Mouse (Mus musculus) hindbrain, embryonic 12.5 days (tissue): ENCODE data around the gene Atf6. TPM values are rescaled to one million over a fixed set of nuclear protein-coding genes. Genes with fewer than 3 reads are reported as not detected.
A peak's percentile ranks its signal among the peaks of the same experiment; 100 is the strongest.

Source experiments
- ATAC-seq: fragments of 200-750 bp; cut with Nextera tagmentation; 2 replicates; pipeline ENCODE4 v1.8.0; 2017; ENCODE audit warnings: moderate TSS enrichment; ENCODE audit not compliant: low FRiP score
- H3K27ac ChIP-seq: fragments of 300-500 bp; sonication (generic); 2 replicates; pipeline ENCODE4 v1.5.1; 2016; ENCODE audit warnings: mild to moderate bottlenecking
- H3K27me3 ChIP-seq: fragments of 300-500 bp; sonication (generic); 2 replicates; pipeline ENCODE4 v1.6.1; 2016; ENCODE audit warnings: mild to moderate bottlenecking
- H3K36me3 ChIP-seq: fragments of 300-500 bp; sonication (generic); 2 replicates; pipeline ENCODE4 v1.6.1; 2016; ENCODE audit warnings: mild to moderate bottlenecking
- H3K4me1 ChIP-seq: fragments of 300-500 bp; sonication (generic); 2 replicates; pipeline ENCODE4 v1.6.1; 2016
- H3K4me2 ChIP-seq: fragments of 300-500 bp; sonication (generic); replicated peaks from 2 replicates; pipeline ENCODE4 v1.6.1; 2016; ENCODE audit warnings: mild to moderate bottlenecking
- H3K4me3 ChIP-seq: fragments of 300-500 bp; sonication (generic); 2 replicates; pipeline ENCODE4 v1.5.1; 2016; ENCODE audit warnings: mild to moderate bottlenecking
- H3K9ac ChIP-seq: fragments of 300-500 bp; sonication (generic); 2 replicates; pipeline ENCODE4 v1.6.1; 2016; ENCODE audit warnings: mild to moderate bottlenecking, moderate library complexity
- H3K9me3 ChIP-seq: fragments of 300-500 bp; sonication (generic); replicated peaks from 2 replicates; pipeline ENCODE4 v1.6.1; 2016; ENCODE audit warnings: mild to moderate bottlenecking
- WGBS: fragments of 180-500 bp; shearing (Covaris S2); methylation state at CpG from one replicate; pipeline ENCODE4 v1.1.7; 2016; 5-methylcytosine and 5-hydroxymethylcytosine counted together
- polyA plus RNA-seq: library from polyadenylated mRNA; unstranded; fragments of >200 nt; fragmentation: Nextera tagmentation; extraction: Ambion mirVana; gene quantifications from 2 replicates; pipeline ENCODE4 v1.2.1, GENCODE M21; 2016

Gene Atf6
- polyA plus RNA-seq, 1 experiment from 2014 or later = 10.3 TPM

DNA sequence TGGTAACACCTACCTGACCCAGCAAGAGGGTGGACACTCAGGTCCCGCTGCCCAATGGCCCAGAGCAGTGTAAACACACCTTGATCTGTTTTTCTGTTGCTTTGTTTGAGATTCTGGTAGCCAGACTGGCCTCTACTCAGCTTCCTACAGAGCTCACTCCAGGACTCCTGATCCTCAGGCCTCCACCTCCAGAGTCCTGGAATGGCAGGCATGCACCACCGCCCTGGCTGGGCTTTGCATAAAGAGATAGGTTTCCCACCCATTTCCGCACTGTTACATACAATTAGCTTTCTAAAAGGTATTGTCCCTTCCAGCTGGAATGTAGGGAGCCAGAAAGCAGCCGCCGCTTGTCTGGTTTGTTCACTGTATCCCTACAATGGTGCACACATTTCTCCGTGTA is 3.8 kb upstream of the Atf6 start:
- no peaks in the 10 kb centered on the region for H3K9me3 ChIP-seq
- H3K4me2 ChIP-seq = no peak overlapping the region
- H3K27me3 ChIP-seq = no peaks in the 10 kb centered on the region
- peaks cover 6% of the 10 kb centered on the region for H3K4me1 ChIP-seq
- H3K27ac ChIP-seq = no peak overlapping the region
- no peak overlapping the region for H3K4me3 ChIP-seq
- H3K9ac ChIP-seq = no peak overlapping the region
- peaks cover 19% of the 10 kb centered on the region for H3K36me3 ChIP-seq
- ATAC-seq = no peak
- WGBS = 93% methylated on average over 6 of the region's 6 CpGs

DNA sequence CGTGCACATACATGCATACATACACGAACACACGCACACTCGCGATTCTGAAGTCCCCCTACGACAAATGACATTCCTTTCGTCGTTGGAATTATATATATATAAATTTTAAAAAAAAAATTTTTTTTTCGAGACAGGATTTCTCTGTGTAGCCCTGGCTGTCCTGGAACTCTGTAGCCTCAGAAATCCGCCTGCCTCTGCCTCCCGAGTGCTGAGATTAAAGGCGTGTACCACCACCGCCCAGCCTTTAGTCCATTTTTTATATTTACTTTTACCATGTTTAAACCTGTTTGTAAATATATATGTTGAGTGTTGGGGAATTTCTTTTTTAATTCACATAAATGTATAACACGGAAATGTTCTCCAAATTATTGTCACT is 1.3 kb upstream of the Atf6 start:
- Histone ChIP-seq H3K9ac (peak overlapping the region; percentile 56), H3K9me3 (no peaks in the 10 kb centered on the region), H3K4me1 (peaks cover 6% of the 10 kb centered on the region), H3K4me3 (peak overlapping the region; percentile 85), H3K36me3 (peaks cover 9% of the 10 kb centered on the region; the same call in 1 of the 2 replicates), H3K27me3 (no peaks in the 10 kb centered on the region), H3K27ac (no peak overlapping the region), H3K4me2 (peak overlapping the region; percentile 90)
- ATAC-seq = no peak
- 17% methylated on average over 14 of the region's 14 CpGs for WGBS

DNA sequence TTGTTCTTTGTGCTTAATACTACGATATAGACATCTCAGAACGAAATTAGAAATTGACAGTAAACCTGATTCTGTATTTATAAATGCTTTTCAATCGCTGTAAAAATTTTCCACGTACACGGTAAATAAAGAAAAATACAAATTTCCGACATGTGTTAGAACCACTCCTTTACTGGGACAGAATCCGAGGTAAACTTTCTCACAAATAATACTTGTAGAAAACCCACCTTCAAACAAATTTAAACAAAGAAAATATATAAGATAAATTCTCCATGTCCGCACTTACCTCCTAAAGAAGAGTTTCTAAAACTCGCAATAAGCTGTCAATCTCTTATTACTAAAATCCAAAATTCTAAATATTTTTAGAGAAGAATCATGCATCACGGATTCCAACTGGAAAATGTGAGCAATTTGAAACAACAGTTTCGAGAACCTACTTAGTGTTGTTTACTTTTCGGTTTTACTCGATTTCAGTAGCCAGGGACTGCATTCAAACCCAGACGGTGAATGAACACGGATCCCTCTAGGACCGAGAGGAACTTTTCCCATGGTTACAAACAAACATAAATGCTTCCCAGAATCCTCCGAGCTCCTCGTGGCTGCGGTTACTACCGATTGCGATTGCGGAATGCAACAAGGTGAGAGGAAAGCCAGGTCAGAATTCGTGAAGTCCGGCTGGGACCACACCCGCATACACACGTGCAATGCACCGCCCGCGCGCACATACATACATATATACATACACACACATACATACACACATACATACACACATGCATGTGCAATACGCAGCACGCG is 735 bp upstream of the Atf6 start:
- WGBS = under 1% methylated on average over 33 of the region's 33 CpGs
- Histone ChIP-seq H3K9me3 (no peaks in the 10 kb centered on the region), H3K4me3 (peak overlapping the region; percentile 85), H3K9ac (peak overlapping the region; percentile 81), H3K27me3 (no peaks in the 10 kb centered on the region), H3K4me2 (peak overlapping the region; percentile 90), H3K36me3 (peaks cover 9% of the 10 kb centered on the region; the same call in 1 of the 2 replicates), H3K27ac (no peak overlapping the region), H3K4me1 (peaks cover 6% of the 10 kb centered on the region)
- ATAC-seq = peak; percentile 86

DNA sequence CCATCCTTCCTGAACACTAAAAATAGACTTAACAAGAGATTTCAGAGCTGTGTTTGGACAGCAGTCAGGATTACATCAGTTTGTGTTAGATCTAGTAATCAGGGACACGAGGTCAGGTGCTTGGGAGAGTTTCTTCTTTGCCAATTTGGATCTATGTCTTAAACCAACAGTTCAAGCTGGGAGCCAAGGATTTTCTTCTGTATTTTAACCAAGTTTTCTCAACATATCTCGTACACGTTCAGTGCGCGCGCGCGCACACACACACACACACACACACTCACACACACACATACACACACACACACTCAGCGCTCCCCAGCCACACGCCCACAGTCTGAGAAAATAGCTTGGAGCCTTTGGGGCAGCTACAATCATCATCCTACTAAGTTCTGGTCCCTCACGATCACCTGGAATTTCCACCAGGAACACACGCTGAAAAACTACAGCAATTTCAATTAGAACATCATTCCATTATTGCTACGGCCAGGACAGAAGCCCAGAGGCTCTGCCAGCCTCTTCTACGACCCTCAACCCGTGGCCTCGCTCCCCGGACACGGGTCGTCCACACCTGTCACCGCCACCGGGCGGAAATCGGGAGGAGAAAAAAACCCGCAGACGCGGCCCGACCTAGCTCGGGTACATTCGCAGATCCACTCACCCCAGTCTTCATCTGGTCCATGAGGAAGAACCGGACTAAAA is 430 bp downstream of the Atf6 start:
- Histone ChIP-seq H3K4me3 (peak overlapping the region; percentile 85), H3K36me3 (peaks cover 7% of the 10 kb centered on the region; the same call in 1 of the 2 replicates), H3K9ac (peak overlapping the region; percentile 81), H3K4me2 (peak overlapping the region; percentile 90), H3K27ac (peak overlapping the region; percentile 76), H3K27me3 (no peaks in the 10 kb centered on the region), H3K9me3 (no peaks in the 10 kb centered on the region), H3K4me1 (peaks cover 6% of the 10 kb centered on the region)
- WGBS = 4% methylated on average over 30 of the region's 30 CpGs
- ATAC-seq = peak; percentile 70

DNA sequence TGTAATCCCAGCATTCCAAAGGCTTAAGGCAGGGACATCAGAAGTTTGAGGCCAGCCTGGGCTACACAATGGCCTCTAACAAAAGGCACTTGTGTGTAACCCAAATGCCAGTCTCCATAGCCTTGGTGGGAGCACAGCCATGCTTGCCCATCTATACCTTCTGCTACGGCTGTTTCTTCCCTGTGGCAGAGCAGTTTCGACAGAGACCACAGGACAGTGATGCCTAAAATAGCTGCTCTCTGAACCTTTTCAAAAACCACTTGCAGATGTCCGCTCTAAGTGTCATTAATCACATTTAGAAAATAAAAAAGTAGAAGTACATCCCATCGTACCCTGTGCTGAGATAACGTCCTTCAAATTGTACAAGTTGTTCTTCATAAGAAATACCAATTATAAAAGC is 2.2 kb downstream of the Atf6 start:
- Histone ChIP-seq H3K27me3 (no peaks in the 10 kb centered on the region), H3K4me3 (no peak overlapping the region), H3K9ac (no peak overlapping the region), H3K4me1 (peaks cover 6% of the 10 kb centered on the region), H3K9me3 (no peaks in the 10 kb centered on the region), H3K36me3 (no peaks in the 10 kb centered on the region), H3K27ac (no peak overlapping the region), H3K4me2 (no peak overlapping the region)
- 89% methylated on average over 5 of the region's 5 CpGs for WGBS
- no peak for ATAC-seq

DNA sequence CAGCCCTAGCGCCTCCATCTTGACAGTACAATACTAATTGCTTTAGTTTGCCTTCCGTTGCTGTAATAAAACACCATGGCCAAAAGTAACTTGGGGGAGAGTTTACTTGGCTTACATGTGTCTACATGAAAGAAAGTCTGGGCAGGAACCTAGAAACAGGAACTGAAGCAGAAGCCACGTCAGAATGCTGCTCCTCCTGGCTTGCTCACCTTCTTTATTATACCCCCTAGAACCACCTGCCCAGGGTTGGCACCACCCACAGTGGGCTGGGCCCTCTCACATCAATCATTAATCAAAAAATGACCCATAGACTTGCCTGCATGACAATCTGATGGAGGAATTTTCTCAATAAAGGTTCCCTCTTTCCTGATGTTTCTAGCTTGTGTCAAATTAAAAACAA is 2.8 kb downstream of the Atf6 start:
- no peaks in the 10 kb centered on the region for H3K27me3 ChIP-seq
- ATAC-seq = no peak
- no peak overlapping the region for H3K4me3 ChIP-seq
- 90% methylated on average over 3 of the region's 3 CpGs for WGBS
- no peaks in the 10 kb centered on the region for H3K36me3 ChIP-seq
- no peaks in the 10 kb centered on the region for H3K9me3 ChIP-seq
- H3K9ac ChIP-seq = no peak overlapping the region
- no peak overlapping the region for H3K27ac ChIP-seq
- H3K4me2 ChIP-seq = no peak overlapping the region
- H3K4me1 ChIP-seq = peaks cover 6% of the 10 kb centered on the region

DNA sequence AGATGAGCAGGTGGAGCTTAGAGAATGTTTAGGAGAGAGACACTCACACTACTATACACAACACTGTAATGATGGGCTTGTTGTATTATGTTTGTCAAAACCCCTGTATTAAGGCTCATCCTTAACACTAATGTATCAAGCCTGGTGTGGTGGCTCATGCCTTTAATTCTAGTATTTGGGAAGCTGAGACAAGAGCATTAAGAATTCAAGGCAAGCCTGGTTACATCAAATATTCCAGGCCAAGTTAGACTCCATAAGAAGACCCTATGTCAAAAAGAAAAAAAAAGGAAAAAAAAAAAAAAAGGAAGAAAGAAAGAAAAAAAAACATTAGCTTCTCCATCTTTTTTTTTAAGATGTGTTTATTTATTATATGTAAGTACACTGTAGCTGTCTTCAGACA is 3.3 kb downstream of the Atf6 start:
- Histone ChIP-seq H3K9ac (no peak overlapping the region), H3K27me3 (no peaks in the 10 kb centered on the region), H3K4me1 (peaks cover 6% of the 10 kb centered on the region), H3K4me2 (no peak overlapping the region), H3K9me3 (no peaks in the 10 kb centered on the region), H3K4me3 (no peak overlapping the region), H3K27ac (no peak overlapping the region), H3K36me3 (no peaks in the 10 kb centered on the region)
- no peak for ATAC-seq

DNA sequence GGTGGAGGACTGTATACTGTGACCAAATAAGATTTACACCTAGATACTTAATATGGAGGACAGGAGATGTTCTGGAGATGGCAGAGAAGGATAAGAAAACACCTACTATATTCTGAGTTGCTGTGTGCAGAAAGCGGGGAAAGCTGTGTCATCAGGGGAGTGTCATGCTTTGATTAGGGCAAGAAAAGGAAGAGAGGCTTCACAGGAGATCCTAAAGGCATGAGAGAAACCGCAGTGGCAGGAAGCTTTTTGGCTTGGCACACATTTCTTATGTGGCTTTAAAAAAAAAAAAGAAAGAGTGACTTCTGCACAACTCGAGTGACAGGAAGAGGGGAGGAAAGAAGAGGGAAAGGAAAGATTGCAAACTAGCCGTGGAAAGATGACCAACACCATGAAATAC is 4.5 kb downstream of the Atf6 start:
- Histone ChIP-seq H3K27ac (no peak overlapping the region), H3K36me3 (no peaks in the 10 kb centered on the region), H3K9ac (no peak overlapping the region), H3K27me3 (no peaks in the 10 kb centered on the region), H3K4me3 (no peak overlapping the region), H3K4me1 (peaks cover 6% of the 10 kb centered on the region), H3K4me2 (no peak overlapping the region), H3K9me3 (no peaks in the 10 kb centered on the region)
- no peak for ATAC-seq
- WGBS = 72% methylated on average over 4 of the region's 4 CpGs

DNA sequence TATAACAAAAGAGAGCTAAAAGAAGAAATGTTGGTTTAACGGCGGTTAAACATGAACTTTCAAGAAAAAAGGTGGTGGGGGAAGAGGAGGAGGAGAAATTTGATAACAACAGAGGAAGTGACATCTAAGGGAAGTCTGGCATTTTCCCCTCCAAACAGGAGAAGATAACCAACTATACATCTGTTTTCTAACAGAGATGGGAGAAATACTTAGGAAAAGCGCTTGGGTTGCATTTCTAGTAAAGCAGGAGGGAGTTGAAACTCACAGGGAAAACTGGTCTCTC is 5.2 kb downstream of the Atf6 start:
- Histone ChIP-seq H3K9me3 (no peaks in the 10 kb centered on the region), H3K4me2 (no peak overlapping the region), H3K27me3 (no peaks in the 10 kb centered on the region), H3K36me3 (no peaks in the 10 kb centered on the region), H3K27ac (no peak overlapping the region), H3K4me1 (peaks cover 6% of the 10 kb centered on the region), H3K4me3 (no peak overlapping the region), H3K9ac (no peak overlapping the region)
- 78% methylated on average over 3 of the region's 3 CpGs for WGBS
- ATAC-seq = no peak

DNA sequence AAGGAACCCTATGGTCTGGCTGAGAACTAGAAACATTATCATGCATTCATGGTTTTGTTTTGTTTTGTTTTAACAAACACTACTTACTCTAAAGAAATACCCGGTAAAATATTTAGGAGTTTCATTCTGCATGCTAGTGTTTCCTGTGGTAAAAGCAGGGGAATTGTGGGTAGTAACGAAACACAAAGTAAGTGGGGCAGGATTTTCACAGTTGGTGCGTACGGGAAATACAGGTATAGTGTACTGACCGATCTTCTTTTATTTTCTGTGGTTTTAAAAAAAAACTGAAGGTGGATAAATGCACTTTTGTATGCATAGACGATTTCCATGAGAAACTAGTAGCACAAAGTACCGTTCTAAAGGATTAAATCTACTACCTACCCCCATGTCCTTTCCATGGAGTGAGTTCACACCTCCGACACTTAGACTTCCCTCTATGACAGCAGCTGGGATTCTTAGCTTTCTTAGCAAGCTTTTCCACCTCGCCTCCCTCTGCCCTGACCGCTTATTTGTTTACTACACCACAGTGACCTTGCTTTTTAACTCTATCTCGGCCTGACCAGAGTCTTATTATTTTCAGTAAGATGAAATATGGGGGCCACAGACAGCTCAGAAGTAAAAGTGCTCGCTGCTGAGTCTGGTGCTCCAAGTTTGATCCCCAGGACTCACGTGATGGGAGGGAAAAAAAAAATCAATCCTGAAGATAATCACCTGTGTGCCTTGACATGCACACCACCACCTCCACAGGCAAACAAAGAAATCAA is 5.7 kb downstream of the Atf6 start:
- Histone ChIP-seq H3K27me3 (no peaks in the 10 kb centered on the region), H3K4me3 (no peak overlapping the region), H3K9ac (no peak overlapping the region), H3K4me1 (peaks cover 3% of the 10 kb centered on the region), H3K36me3 (no peaks in the 10 kb centered on the region), H3K4me2 (no peak overlapping the region), H3K27ac (no peak overlapping the region), H3K9me3 (no peaks in the 10 kb centered on the region)
- ATAC-seq = no peak
- 85% methylated on average over 13 of the region's 13 CpGs for WGBS

DNA sequence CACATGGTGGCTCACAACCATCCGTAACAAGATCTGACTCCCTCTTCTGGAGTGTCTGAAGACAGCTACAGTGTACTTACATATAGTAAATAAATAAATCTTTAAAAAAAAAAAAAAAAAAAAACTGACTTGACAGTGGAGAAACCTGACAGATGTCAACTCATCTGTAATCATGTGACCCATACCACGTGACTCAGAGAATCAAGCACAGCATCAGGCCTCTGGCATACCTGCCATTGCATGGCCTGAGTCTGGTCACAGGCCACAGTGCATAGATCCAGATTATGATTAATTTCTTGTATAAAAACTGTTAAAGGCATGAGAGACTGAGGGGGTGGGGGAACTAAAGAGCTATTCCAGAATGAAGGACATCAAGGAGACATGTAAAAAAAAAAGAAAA is 8.7 kb downstream of the Atf6 start:
- WGBS = 92% methylated on average over 2 of the region's 2 CpGs
- ATAC-seq = no peak
- Histone ChIP-seq H3K4me1 (no peaks in the 10 kb centered on the region), H3K4me2 (no peak overlapping the region), H3K36me3 (no peaks in the 10 kb centered on the region), H3K9me3 (no peaks in the 10 kb centered on the region), H3K27ac (no peak overlapping the region), H3K27me3 (no peaks in the 10 kb centered on the region), H3K9ac (no peak overlapping the region), H3K4me3 (no peak overlapping the region)

DNA sequence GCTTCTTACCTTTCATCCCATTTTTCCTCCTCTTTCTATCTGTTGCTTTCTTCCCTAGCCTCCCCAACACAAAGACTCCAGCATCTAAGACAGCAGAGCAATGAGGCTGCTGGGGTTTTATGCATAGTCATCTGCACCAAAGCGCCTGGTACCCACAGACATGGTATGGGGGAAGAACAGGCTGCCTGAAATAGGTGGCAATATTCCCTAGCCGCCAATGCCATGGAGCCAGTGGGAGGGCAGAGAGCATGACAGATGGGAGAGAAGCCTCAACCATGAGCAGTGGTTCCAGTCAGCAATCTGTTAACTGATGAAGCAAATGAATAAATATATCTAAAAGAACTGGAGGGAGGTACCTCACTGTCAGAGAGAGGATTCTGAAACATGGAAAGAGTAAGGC is 10.2 kb downstream of the Atf6 start:
- no peaks in the 10 kb centered on the region for H3K4me1 ChIP-seq
- H3K9ac ChIP-seq = no peak overlapping the region
- H3K4me3 ChIP-seq = no peak overlapping the region
- no peaks in the 10 kb centered on the region for H3K36me3 ChIP-seq
- H3K27me3 ChIP-seq = no peaks in the 10 kb centered on the region
- no peak for ATAC-seq
- no peaks in the 10 kb centered on the region for H3K9me3 ChIP-seq
- H3K4me2 ChIP-seq = no peak overlapping the region
- no peak overlapping the region for H3K27ac ChIP-seq
- 89% methylated on average over 2 of the region's 2 CpGs for WGBS
